ENCODE assay signal across 8 mouse cellular contexts in genomic region chr16:18877386-18878090, GRCm38 (mm10). TPM values are rescaled to one million over a fixed set of nuclear protein-coding genes. Genes with fewer than 3 reads are reported as not detected.
A peak's percentile ranks its signal among the peaks of the same experiment; 100 is the strongest.
DNase-seq lines count a peak whose midpoint lies in the region; ATAC-seq lines count a peak whose summit lies in the region.

No protein-coding gene starts in this region.

- peak overlapping the region; percentile 84 for H3K4me3 ChIP-seq in embryonic facial prominence, embryonic 10.5 days
- H3K4me3 ChIP-seq in limb, embryonic 13.5 days: peak overlapping the region; percentile 92
- H3K4me3 ChIP-seq in midbrain, embryonic 14.5 days (replicated peaks; ENCODE audit: low read depth, low read length): peak overlapping the region; percentile 88

- H3K36me3 ChIP-seq in embryonic facial prominence, embryonic 10.5 days (replicated peaks): peaks cover 59% of the 10 kb centered on the region
- peaks cover 47% of the 10 kb centered on the region for H3K36me3 ChIP-seq in limb, embryonic 13.5 days
- peaks cover 22% of the 10 kb centered on the region for H3K36me3 ChIP-seq in midbrain, embryonic 14.5 days (ENCODE audit: control insufficient read depth, insufficient read depth, low read length)

- peaks cover 14% of the 10 kb centered on the region for H3K4me1 ChIP-seq in embryonic facial prominence, embryonic 10.5 days
- peaks cover 11% of the 10 kb centered on the region for H3K4me1 ChIP-seq in limb, embryonic 13.5 days
- H3K4me1 ChIP-seq in midbrain, embryonic 14.5 days (ENCODE audit: control insufficient read depth, insufficient read depth, low read length): peaks cover 13% of the 10 kb centered on the region

- no peaks in the 10 kb centered on the region for H3K9me3 ChIP-seq in embryonic facial prominence, embryonic 10.5 days
- H3K9me3 ChIP-seq in limb, embryonic 13.5 days: no peaks in the 10 kb centered on the region
- H3K9me3 ChIP-seq in midbrain, embryonic 14.5 days (ENCODE audit: control insufficient read depth, low read length): no peaks in the 10 kb centered on the region

- peak overlapping the region; percentile 95 for H3K27ac ChIP-seq in embryonic facial prominence, embryonic 10.5 days (replicated peaks)
- peak overlapping the region; percentile 94 for H3K27ac ChIP-seq in limb, embryonic 13.5 days
- H3K27ac ChIP-seq in midbrain, embryonic 14.5 days (replicated peaks; ENCODE audit: low read depth, low read length): peak overlapping the region; percentile 95

- DNase-seq in urinary bladder, postnatal 10 days (ENCODE audit: low spot score): peak; percentile 16
- no peak for DNase-seq in urinary bladder, adult 2 months (ENCODE audit: low spot score)
- DNase-seq in embryonic facial prominence, embryonic 10.5 days (ENCODE audit: low spot score): peak; percentile 79
- peak; percentile 73 for DNase-seq in kidney, adult 18-20 months
- peak; percentile 81 for DNase-seq in midbrain, embryonic 14.5 days
- DNase-seq in spleen, postnatal 14 days (ENCODE audit: low spot score in 2 of 2): peak; percentile 25 to 50

- H3K9ac ChIP-seq in limb, embryonic 13.5 days: peak overlapping the region; percentile 94
- peak overlapping the region; percentile 95 for H3K9ac ChIP-seq in midbrain, embryonic 14.5 days (replicated peaks; ENCODE audit: low read length)

- peak overlapping the region; percentile 83 for H3K4me2 ChIP-seq in limb, embryonic 13.5 days (replicated peaks)
- H3K4me2 ChIP-seq in midbrain, embryonic 14.5 days (ENCODE audit: low read length): peak overlapping the region; percentile 78

- H3K27me3 ChIP-seq in embryonic facial prominence, embryonic 10.5 days (replicated peaks; ENCODE audit: low read depth, poor library complexity, severe bottlenecking): no peaks in the 10 kb centered on the region
- no peaks in the 10 kb centered on the region for H3K27me3 ChIP-seq in limb, embryonic 13.5 days
- no peaks in the 10 kb centered on the region for H3K27me3 ChIP-seq in midbrain, embryonic 14.5 days (ENCODE audit: control insufficient read depth, insufficient read depth, low read length)

- ATAC-seq in granulocyte monocyte progenitor cell, adult 5-6 weeks (replicated peaks; ENCODE audit: poor library complexity, severe bottlenecking): peak; percentile 64
- peak; percentile 15 for ATAC-seq in limb, embryonic 13.5 days (ENCODE audit: low FRiP score, low read depth)
- peak; percentile 51 for ATAC-seq in midbrain, embryonic 14.5 days (ENCODE audit: low FRiP score, low TSS enrichment)

- WGBS in embryonic facial prominence, embryonic 10.5 days: under 1% methylated on average over 43 of the region's 43 CpGs
- under 1% methylated on average over 41 of the region's 43 CpGs for WGBS in limb, embryonic 13.5 days
- under 1% methylated on average over 43 of the region's 43 CpGs for WGBS in midbrain, embryonic 14.5 days

RNA-seq across cellular contexts. Expression of gene Hira, which starts 0.7 kb away (rescaled TPM):
- 34.4 and 36.8 TPM in 2 replicates for polyA plus RNA-seq in urinary bladder, adult 2 months (2012; rRNA removed)
- 22.8 and 25.8 TPM in 2 replicates for polyA plus RNA-seq in embryonic facial prominence, embryonic 10.5 days (2016; fragmentation: Nextera tagmentation; extraction: Ambion mirVana)
- total RNA-seq in granulocyte monocyte progenitor cell, adult 5-6 weeks (2014; fragmentation: Nextera tagmentation): 39.5 and 57.3 TPM in 2 replicates
- total RNA-seq in granulocyte monocyte progenitor cell, adult 5-6 weeks (2017): 43.6 and 64.1 TPM in 2 replicates
- 18.9 TPM in 2 replicates for polyA plus RNA-seq in limb, embryonic 13.5 days (2015; fragmentation: Nextera tagmentation; extraction: Ambion mirVana)
- polyA plus RNA-seq in midbrain, embryonic 14.5 days (2014; fragmentation: Nextera tagmentation; extraction: Ambion mirVana): 23.4 and 28.1 TPM in 2 replicates

RNA-seq across cellular contexts. Expression of gene Mrpl40, which starts 0.9 kb away (rescaled TPM):
- polyA plus RNA-seq in urinary bladder, adult 2 months (2012; rRNA removed): 22.5 and 24.9 TPM in 2 replicates
- 122 and 128 TPM in 2 replicates for polyA plus RNA-seq in embryonic facial prominence, embryonic 10.5 days (2016; fragmentation: Nextera tagmentation; extraction: Ambion mirVana)
- total RNA-seq in granulocyte monocyte progenitor cell, adult 5-6 weeks (2014; fragmentation: Nextera tagmentation): 93.8 and 116 TPM in 2 replicates
- 115 and 127 TPM in 2 replicates for total RNA-seq in granulocyte monocyte progenitor cell, adult 5-6 weeks (2017)
- polyA plus RNA-seq in limb, embryonic 13.5 days (2015; fragmentation: Nextera tagmentation; extraction: Ambion mirVana): 104 and 105 TPM in 2 replicates
- polyA plus RNA-seq in midbrain, embryonic 14.5 days (2014; fragmentation: Nextera tagmentation; extraction: Ambion mirVana): 53.5 and 55.3 TPM in 2 replicates

RNA-seq across cellular contexts. Expression of gene Gm28539, which starts 41.2 kb away (rescaled TPM):
- polyA plus RNA-seq in urinary bladder, adult 2 months (2012; rRNA removed): not detected in 2 replicates
- polyA plus RNA-seq in embryonic facial prominence, embryonic 10.5 days (2016; fragmentation: Nextera tagmentation; extraction: Ambion mirVana): not detected in 2 replicates
- 2.4 and 12.6 TPM in 2 replicates for total RNA-seq in granulocyte monocyte progenitor cell, adult 5-6 weeks (2014; fragmentation: Nextera tagmentation)
- total RNA-seq in granulocyte monocyte progenitor cell, adult 5-6 weeks (2017): 2.9 TPM in 1 of 2 replicates, not detected in the other
- polyA plus RNA-seq in limb, embryonic 13.5 days (2015; fragmentation: Nextera tagmentation; extraction: Ambion mirVana): not detected in 2 replicates
- not detected in 2 replicates for polyA plus RNA-seq in midbrain, embryonic 14.5 days (2014; fragmentation: Nextera tagmentation; extraction: Ambion mirVana)

RNA-seq across cellular contexts. Expression of gene 2510002D24Rik, which starts 41.2 kb away (rescaled TPM):
- 41.6 and 56.6 TPM in 2 replicates for polyA plus RNA-seq in urinary bladder, adult 2 months (2012; rRNA removed)
- polyA plus RNA-seq in embryonic facial prominence, embryonic 10.5 days (2016; fragmentation: Nextera tagmentation; extraction: Ambion mirVana): 32.6 and 34.9 TPM in 2 replicates
- total RNA-seq in granulocyte monocyte progenitor cell, adult 5-6 weeks (2014; fragmentation: Nextera tagmentation): 14.4 and 20.7 TPM in 2 replicates
- total RNA-seq in granulocyte monocyte progenitor cell, adult 5-6 weeks (2017): 22.0 and 25.5 TPM in 2 replicates
- polyA plus RNA-seq in limb, embryonic 13.5 days (2015; fragmentation: Nextera tagmentation; extraction: Ambion mirVana): 43.8 and 46.2 TPM in 2 replicates
- 27.2 and 35.3 TPM in 2 replicates for polyA plus RNA-seq in midbrain, embryonic 14.5 days (2014; fragmentation: Nextera tagmentation; extraction: Ambion mirVana)
